Mouse (Mus musculus) forebrain, postnatal 0 days (tissue): Measurements from ENCODE around the gene Hypk. TPM values are rescaled to one million over a fixed set of nuclear protein-coding genes. Genes with fewer than 3 reads are reported as not detected.

Experiments used
- ATAC-seq: fragments of 200-750 bp; cut with Nextera tagmentation; 2 replicates; pipeline ENCODE4 v1.8.0; 2017; ENCODE audit warnings: mild to moderate bottlenecking, moderate library complexity
- DNase-seq: peaks from one replicate; pipeline ENCODE4 v3.0.0-alpha.2; 2015
- H3K27ac ChIP-seq: fragments of 300-500 bp; sonication (generic); 2 replicates; pipeline ENCODE4 v1.5.1; 2014; ENCODE audit warnings: low read depth, mild to moderate bottlenecking, antibody characterized with exemption, low read length, moderate library complexity, mixed read lengths
- H3K27me3 ChIP-seq: fragments of 300-500 bp; sonication (generic); 2 replicates; pipeline ENCODE4 v1.6.1; 2014; ENCODE audit warnings: mild to moderate bottlenecking, low read length, mixed read lengths; ENCODE audit not compliant: insufficient read depth
- H3K36me3 ChIP-seq: fragments of 300-500 bp; sonication (generic); 2 replicates; pipeline ENCODE4 v1.6.1; 2014; ENCODE audit warnings: mild to moderate bottlenecking, moderate library complexity; ENCODE audit not compliant: insufficient read depth
- H3K4me1 ChIP-seq: fragments of 300-500 bp; sonication (generic); 2 replicates; pipeline ENCODE4 v1.6.1; 2014; ENCODE audit warnings: antibody characterized with exemption; ENCODE audit not compliant: insufficient read depth
- H3K4me2 ChIP-seq: fragments of 300-500 bp; sonication (generic); 2 replicates; pipeline ENCODE4 v1.6.1; 2014; ENCODE audit warnings: low read depth, mild to moderate bottlenecking, moderate library complexity
- H3K4me3 ChIP-seq: fragments of 300-500 bp; sonication (generic); 2 replicates; pipeline ENCODE4 v1.5.1; 2014; ENCODE audit warnings: low read depth, low read length, mixed read lengths
- H3K9ac ChIP-seq: fragments of 300-500 bp; sonication (generic); 2 replicates; pipeline ENCODE4 v1.6.1; 2014; ENCODE audit warnings: mild to moderate bottlenecking
- H3K9me3 ChIP-seq: fragments of 300-500 bp; sonication (generic); 2 replicates; pipeline ENCODE4 v1.6.1; 2016; ENCODE audit warnings: low read length
- CTCF ChIP-seq: sonication (generic); IDR thresholded peaks from 2 replicates; pipeline ENCODE4 v1.5.1; 2016; ENCODE audit warnings: antibody characterized with exemption, control low read depth, low read depth
- WGBS: fragments of 180-500 bp; shearing (Covaris S2); extraction: QIAGEN DNeasy Blood & Tissue Kit; methylation state at CpG from one replicate; pipeline ENCODE4 v1.1.7; 2014; 5-methylcytosine and 5-hydroxymethylcytosine counted together
- polyA plus RNA-seq: library from polyadenylated mRNA; unstranded; fragments of >200 nt; fragmentation: Nextera tagmentation; extraction: Ambion mirVana; gene quantifications from 2 replicates; pipeline ENCODE4 v1.2.1, GENCODE M21; 2015
- total RNA-seq: library from RNA; depleted of rRNA; stranded (reverse); fragments of >200 nt; gene quantifications from 2 replicates; pipeline ENCODE4 v1.2.3, GENCODE M21; 2014

Hypk gene
- total and polyA plus RNA-seq, 2 experiments from 2014 or later: 16.8 to 114 TPM

GRCm38 (mm10) chr2:121447006-121447405 is 6.1 kb upstream of the Hypk start:
- TF ChIP-seq CTCF: no peak
- Histone ChIP-seq H3K4me1 (peaks cover 14% of the 10 kb centered on the region), H3K9ac (no peak overlapping the region), H3K4me3 (no peak overlapping the region), H3K36me3 (peaks cover 7% of the 10 kb centered on the region; the same call in 1 of the 2 replicates), H3K9me3 (no peaks in the 10 kb centered on the region), H3K4me2 (no peak overlapping the region), H3K27ac (no peak overlapping the region), H3K27me3 (peaks cover 6% of the 10 kb centered on the region)
- DNase-seq (no peak), ATAC-seq (no peak)
- WGBS: 94% methylated on average over 3 of the region's 3 CpGs

- Histone ChIP-seq H3K4me3 (peak overlapping the region; percentile 91), H3K9me3 (no peaks in the 10 kb centered on the region), H3K4me1 (peaks cover 5% of the 10 kb centered on the region; the same call in 1 of the 2 replicates), H3K36me3 (peaks cover 17% of the 10 kb centered on the region), H3K27ac (peak overlapping the region; percentile 69; the same call in 1 of the 2 replicates), H3K27me3 (no peaks in the 10 kb centered on the region), H3K4me2 (peak overlapping the region; percentile 81), H3K9ac (peak overlapping the region; percentile 28; the same call in 1 of the 2 replicates)
- WGBS: 15% methylated on average over 9 of the region's 9 CpGs
- DNase-seq (peak; percentile 43), ATAC-seq (no peak)
- TF ChIP-seq CTCF: peak; percentile 37
Observed at GRCm38 (mm10) chr2:121448136-121448535, 5.0 kb upstream of the Hypk start.

GRCm38 (mm10) chr2:121448739-121449535 is 4.2 kb upstream of the Hypk start, which contains the start of gene Serf2:
Serf2 (plus strand) TSS chr2:121449195.
- Histone ChIP-seq H3K4me1 (peaks cover 5% of the 10 kb centered on the region; the same call in 1 of the 2 replicates), H3K27ac (peak within 1 kb of the TSS; percentile 97), H3K9me3 (no peaks in the 10 kb centered on the region), H3K27me3 (no peaks in the 10 kb centered on the region), H3K4me2 (peak within 1 kb of the TSS; percentile 81), H3K4me3 (peak within 1 kb of the TSS; percentile 91), H3K9ac (peak within 1 kb of the TSS; percentile 85), H3K36me3 (peaks cover 20% of the 10 kb centered on the region)
- no peak; the same call in 1 of the 2 replicates for TF ChIP-seq CTCF
- 2% methylated on average over 67 of the region's 74 CpGs for WGBS
- ATAC-seq: peak; percentile 99
- DNase-seq: peak; percentile 99

GRCm38 (mm10) chr2:121449545-121450011 is 3.5 kb upstream of the Hypk start:
- Histone ChIP-seq H3K4me2 (peak overlapping the region; percentile 81), H3K27me3 (no peaks in the 10 kb centered on the region), H3K36me3 (peaks cover 20% of the 10 kb centered on the region), H3K4me1 (peaks cover 5% of the 10 kb centered on the region; the same call in 1 of the 2 replicates), H3K9me3 (no peaks in the 10 kb centered on the region), H3K27ac (peak overlapping the region; percentile 97), H3K4me3 (peak overlapping the region; percentile 91), H3K9ac (peak overlapping the region; percentile 85)
- TF ChIP-seq CTCF: no peak
- no peak for DNase-seq
- peak; percentile 70 for ATAC-seq
- 2% methylated on average over 53 of the region's 54 CpGs for WGBS

- no peak for ATAC-seq
- DNase-seq: no peak
- Histone ChIP-seq H3K9me3 (no peaks in the 10 kb centered on the region), H3K9ac (peak overlapping the region; percentile 85), H3K4me2 (peak overlapping the region; percentile 81), H3K4me1 (peaks cover 5% of the 10 kb centered on the region; the same call in 1 of the 2 replicates), H3K36me3 (peaks cover 20% of the 10 kb centered on the region), H3K27me3 (no peaks in the 10 kb centered on the region), H3K4me3 (peak overlapping the region; percentile 91), H3K27ac (peak overlapping the region; percentile 97)
- no peak for TF ChIP-seq CTCF
- 7% methylated on average over 7 of the region's 7 CpGs for WGBS
Observed at GRCm38 (mm10) chr2:121450093-121450492, 3.0 kb upstream of the Hypk start.

GRCm38 (mm10) chr2:121452361-121452760 is 729 bp upstream of the Hypk start:
- H3K27ac ChIP-seq: no peak overlapping the region
- H3K4me1 ChIP-seq: peaks cover 11% of the 10 kb centered on the region; the same call in 1 of the 2 replicates
- no peak for TF ChIP-seq CTCF
- H3K9me3 ChIP-seq: no peaks in the 10 kb centered on the region
- H3K36me3 ChIP-seq: peaks cover 20% of the 10 kb centered on the region
- H3K9ac ChIP-seq: no peak overlapping the region
- H3K4me3 ChIP-seq: no peak overlapping the region
- DNase-seq: no peak
- H3K4me2 ChIP-seq: no peak overlapping the region
- ATAC-seq: no peak
- no peaks in the 10 kb centered on the region for H3K27me3 ChIP-seq
- WGBS: 88% methylated on average over 4 of the region's 4 CpGs

GRCm38 (mm10) chr2:121453917-121454316 is 827 bp downstream of the Hypk start:
- DNase-seq (no peak), ATAC-seq (no peak)
- H3K9ac ChIP-seq: no peak overlapping the region
- peaks cover 20% of the 10 kb centered on the region for H3K36me3 ChIP-seq
- H3K4me2 ChIP-seq: no peak overlapping the region
- no peak overlapping the region for H3K4me3 ChIP-seq
- no peak overlapping the region for H3K27ac ChIP-seq
- peaks cover 16% of the 10 kb centered on the region for H3K4me1 ChIP-seq
- no peaks in the 10 kb centered on the region for H3K9me3 ChIP-seq
- 83% methylated on average over 6 of the region's 6 CpGs for WGBS
- H3K27me3 ChIP-seq: no peaks in the 10 kb centered on the region
- TF ChIP-seq CTCF: no peak
